Mouse (Mus musculus) heart, embryonic 15.5 days (tissue): ENCODE measurements around the gene Ifitm5. TPM values are rescaled to one million over a fixed set of nuclear protein-coding genes. Genes with fewer than 3 reads are reported as not detected.

ENCODE experiments used
- ATAC-seq: fragments of 200-750 bp; cut with Nextera tagmentation; replicated peaks from 2 replicates; pipeline ENCODE4 v1.8.0; 2017; ENCODE audit warnings: low read depth, moderate TSS enrichment; ENCODE audit not compliant: insufficient number of reproducible peaks, insufficient read depth, low FRiP score
- H3K27ac ChIP-seq: fragments of 300-500 bp; sonication (generic); 2 replicates; pipeline ENCODE4 v1.5.1; 2015; ENCODE audit warnings: mild to moderate bottlenecking, inconsistent platforms
- H3K27me3 ChIP-seq: fragments of 300-500 bp; sonication (generic); 2 replicates; pipeline ENCODE4 v1.6.1; 2015; ENCODE audit warnings: inconsistent platforms
- H3K36me3 ChIP-seq: fragments of 300-500 bp; sonication (generic); 2 replicates; pipeline ENCODE4 v1.6.1; 2015; ENCODE audit warnings: mild to moderate bottlenecking, inconsistent platforms
- H3K4me1 ChIP-seq: fragments of 300-500 bp; sonication (generic); replicated peaks from 2 replicates; pipeline ENCODE4 v1.6.1; 2015; ENCODE audit warnings: inconsistent platforms
- H3K4me2 ChIP-seq: fragments of 300-500 bp; sonication (generic); 2 replicates; pipeline ENCODE4 v1.6.1; 2015; ENCODE audit warnings: inconsistent platforms, mild to moderate bottlenecking, moderate library complexity
- H3K4me3 ChIP-seq: fragments of 300-500 bp; sonication (generic); 2 replicates; pipeline ENCODE4 v1.5.1; 2015; ENCODE audit warnings: mild to moderate bottlenecking, inconsistent platforms
- H3K9ac ChIP-seq: fragments of 300-500 bp; sonication (generic); 2 replicates; pipeline ENCODE4 v1.6.1; 2015; ENCODE audit warnings: mild to moderate bottlenecking, inconsistent platforms
- H3K9me3 ChIP-seq: fragments of 300-500 bp; sonication (generic); replicated peaks from 2 replicates; pipeline ENCODE4 v1.6.1; 2016; ENCODE audit warnings: inconsistent platforms
- WGBS: fragments of 180-500 bp; shearing (Covaris S2); methylation state at CpG from one replicate; pipeline ENCODE4 v1.1.7; 2015; ENCODE audit warnings: mixed read lengths; 5-methylcytosine and 5-hydroxymethylcytosine counted together
- polyA plus RNA-seq: library from polyadenylated mRNA; unstranded; fragments of >200 nt; fragmentation: Nextera tagmentation; extraction: Ambion mirVana; gene quantifications from 2 replicates; pipeline ENCODE4 v1.2.1, GENCODE M21; 2015

Ifitm5 gene
- polyA plus RNA-seq, 1 experiment from 2014 or later: 1.6 TPM

- H3K9ac ChIP-seq: no peak overlapping the region
- ATAC-seq: no peak
- H3K4me1 ChIP-seq: peaks cover 15% of the 10 kb centered on the region
- 73% methylated on average over 5 of the region's 5 CpGs for WGBS
- peaks cover 7% of the 10 kb centered on the region for H3K27me3 ChIP-seq
- H3K4me2 ChIP-seq: no peak overlapping the region
- no peaks in the 10 kb centered on the region for H3K9me3 ChIP-seq
- H3K36me3 ChIP-seq: no peaks in the 10 kb centered on the region
- no peak overlapping the region for H3K4me3 ChIP-seq
- H3K27ac ChIP-seq: no peak overlapping the region
Observed at GRCm38 (mm10) chr7:140960026-140960425, 9.9 kb upstream of the Ifitm5 start.

GRCm38 (mm10) chr7:140959181-140959901 lies 9.2 kb upstream of the Ifitm5 start:
- H3K27ac ChIP-seq: no peak overlapping the region
- ATAC-seq: no peak
- 14% methylated on average over 9 of the region's 9 CpGs for WGBS
- H3K36me3 ChIP-seq: no peaks in the 10 kb centered on the region
- no peak overlapping the region for H3K4me2 ChIP-seq
- H3K9ac ChIP-seq: no peak overlapping the region
- peaks cover 7% of the 10 kb centered on the region for H3K27me3 ChIP-seq
- no peaks in the 10 kb centered on the region for H3K9me3 ChIP-seq
- no peak overlapping the region for H3K4me3 ChIP-seq
- peaks cover 22% of the 10 kb centered on the region for H3K4me1 ChIP-seq

GRCm38 (mm10) chr7:140956556-140956869 lies 6.4 kb upstream of the Ifitm5 start:
- Histone ChIP-seq H3K36me3 (no peaks in the 10 kb centered on the region), H3K4me1 (peaks cover 41% of the 10 kb centered on the region), H3K9me3 (no peaks in the 10 kb centered on the region), H3K9ac (no peak overlapping the region), H3K27ac (peak overlapping the region; percentile 90), H3K27me3 (peaks cover 7% of the 10 kb centered on the region), H3K4me3 (no peak overlapping the region), H3K4me2 (peak overlapping the region; percentile 66)
- ATAC-seq: no peak
- WGBS: 43% methylated on average over 6 of the region's 6 CpGs

GRCm38 (mm10) chr7:140955758-140956555 lies 5.9 kb upstream of the Ifitm5 start, which contains the start of the genes Gm45717 and Ifitm2:
Gene Gm45717 (minus strand): TSS chr7:140955937.
Gene Ifitm2 (minus strand): TSS chr7:140955987.
- Histone ChIP-seq H3K27me3 (peaks cover 7% of the 10 kb centered on the region), H3K4me1 (peaks cover 46% of the 10 kb centered on the region), H3K9me3 (no peaks in the 10 kb centered on the region), H3K4me3 (peak within 1 kb of the TSS; percentile 58), H3K4me2 (peak within 1 kb of the TSS; percentile 66), H3K36me3 (no peaks in the 10 kb centered on the region), H3K9ac (peak within 1 kb of the TSS; percentile 57), H3K27ac (peak within 1 kb of the TSS; percentile 90)
- ATAC-seq: peak; percentile 86
- WGBS: 8% methylated on average over 11 of the region's 11 CpGs

- ATAC-seq: 0 out of 2 replicates have a peak, but pooled peaks have one; percentile 15
- WGBS: 3% methylated on average over 17 of the region's 17 CpGs
Observed at GRCm38 (mm10) chr7:140955342-140955741, 5.3 kb upstream of the Ifitm5 start.

GRCm38 (mm10) chr7:140954733-140955071 lies 4.6 kb upstream of the Ifitm5 start:
- 5% methylated on average over 9 of the region's 9 CpGs for WGBS
- H3K9me3 ChIP-seq: no peaks in the 10 kb centered on the region
- H3K9ac ChIP-seq: peak overlapping the region; percentile 57
- no peaks in the 10 kb centered on the region for H3K36me3 ChIP-seq
- peak overlapping the region; percentile 58 for H3K4me3 ChIP-seq
- H3K4me2 ChIP-seq: peak overlapping the region; percentile 66
- no peak for ATAC-seq
- H3K27me3 ChIP-seq: peaks cover 7% of the 10 kb centered on the region
- H3K27ac ChIP-seq: peak overlapping the region; percentile 90
- peaks cover 59% of the 10 kb centered on the region for H3K4me1 ChIP-seq

More at GRCm38 (mm10) chr7:140955342-140955741, 5.3 kb upstream of the Ifitm5 start:
- Histone ChIP-seq H3K4me1 (peaks cover 52% of the 10 kb centered on the region), H3K27ac (peak overlapping the region; percentile 90), H3K4me3 (peak overlapping the region; percentile 58), H3K36me3 (no peaks in the 10 kb centered on the region), H3K27me3 (peaks cover 7% of the 10 kb centered on the region), H3K9ac (peak overlapping the region; percentile 57), H3K9me3 (no peaks in the 10 kb centered on the region), H3K4me2 (peak overlapping the region; percentile 66)

GRCm38 (mm10) chr7:140953800-140954732 lies 4.0 kb upstream of the Ifitm5 start:
- peak overlapping the region; percentile 58 for H3K4me3 ChIP-seq
- H3K9ac ChIP-seq: peak overlapping the region; percentile 57
- ATAC-seq: no peak
- no peaks in the 10 kb centered on the region; the same call in 1 of the 2 replicates for H3K36me3 ChIP-seq
- 51% methylated on average over 15 of the region's 15 CpGs for WGBS
- H3K4me2 ChIP-seq: peak overlapping the region; percentile 66
- peak overlapping the region; percentile 90; the same call in 1 of the 2 replicates for H3K27ac ChIP-seq
- H3K9me3 ChIP-seq: no peaks in the 10 kb centered on the region
- H3K4me1 ChIP-seq: peaks cover 59% of the 10 kb centered on the region
- peaks cover 7% of the 10 kb centered on the region for H3K27me3 ChIP-seq

- Histone ChIP-seq H3K4me1 (peaks cover 61% of the 10 kb centered on the region), H3K36me3 (no peaks in the 10 kb centered on the region; the same call in 1 of the 2 replicates), H3K4me3 (peak overlapping the region; percentile 8; the same call in 1 of the 2 replicates), H3K9ac (no peak overlapping the region), H3K4me2 (peak overlapping the region; percentile 66), H3K27ac (no peak overlapping the region), H3K9me3 (no peaks in the 10 kb centered on the region), H3K27me3 (peaks cover 3% of the 10 kb centered on the region)
- 71% methylated on average over 11 of the region's 11 CpGs for WGBS
- no peak for ATAC-seq
Observed at GRCm38 (mm10) chr7:140953133-140953532, 3.0 kb upstream of the Ifitm5 start.

- H3K36me3 ChIP-seq: no peaks in the 10 kb centered on the region; the same call in 1 of the 2 replicates
- H3K27me3 ChIP-seq: no peaks in the 10 kb centered on the region
- no peak overlapping the region for H3K9ac ChIP-seq
- ATAC-seq: no peak
- no peak overlapping the region for H3K4me3 ChIP-seq
- peaks cover 68% of the 10 kb centered on the region for H3K4me1 ChIP-seq
- 0 out of 2 replicates have a peak overlapping the region, but pooled peaks have one; percentile 66 for H3K4me2 ChIP-seq
- 58% methylated on average over 7 of the region's 7 CpGs for WGBS
- H3K9me3 ChIP-seq: no peaks in the 10 kb centered on the region
- H3K27ac ChIP-seq: no peak overlapping the region
Observed at GRCm38 (mm10) chr7:140952441-140952840, 2.4 kb upstream of the Ifitm5 start.

- H3K27ac ChIP-seq: peak overlapping the region; percentile 71; the same call in 1 of the 2 replicates
- ATAC-seq: no peak
- WGBS: 63% methylated on average over 6 of the region's 6 CpGs
- H3K9ac ChIP-seq: no peak overlapping the region
- H3K4me3 ChIP-seq: no peak overlapping the region
- no peaks in the 10 kb centered on the region for H3K27me3 ChIP-seq
- peaks cover 72% of the 10 kb centered on the region for H3K4me1 ChIP-seq
- H3K4me2 ChIP-seq: no peak overlapping the region
- H3K36me3 ChIP-seq: no peaks in the 10 kb centered on the region; the same call in 1 of the 2 replicates
- no peaks in the 10 kb centered on the region for H3K9me3 ChIP-seq
Observed at GRCm38 (mm10) chr7:140951765-140952164, 1.7 kb upstream of the Ifitm5 start.
